Mouse (Mus musculus) limb, embryonic 13.5 days (tissue): Measurements from ENCODE around the gene H2afv. TPM values are rescaled to one million over a fixed set of nuclear protein-coding genes. Genes with fewer than 3 reads are reported as not detected.
A peak's percentile ranks its signal among the peaks of the same experiment; 100 is the strongest.

Experiments
- ATAC-seq: fragments of 200-750 bp; cut with Nextera tagmentation; 2 replicates; pipeline ENCODE4 v1.8.0; 2017; ENCODE audit warnings: low read depth, moderate number of reproducible peaks, moderate TSS enrichment; ENCODE audit not compliant: low FRiP score
- H3K27ac ChIP-seq: fragments of 300-500 bp; sonication (generic); 2 replicates; pipeline ENCODE4 v1.5.1; 2015; ENCODE audit warnings: inconsistent platforms, mild to moderate bottlenecking, moderate library complexity
- H3K27me3 ChIP-seq: fragments of 300-500 bp; sonication (generic); 2 replicates; pipeline ENCODE4 v1.6.1; 2015; ENCODE audit warnings: mild to moderate bottlenecking, inconsistent platforms
- H3K36me3 ChIP-seq: fragments of 300-500 bp; sonication (generic); 2 replicates; pipeline ENCODE4 v1.6.1; 2015; ENCODE audit warnings: inconsistent platforms, mild to moderate bottlenecking, moderate library complexity
- H3K4me1 ChIP-seq: fragments of 300-500 bp; sonication (generic); 2 replicates; pipeline ENCODE4 v1.6.1; 2015; ENCODE audit warnings: inconsistent platforms
- H3K4me2 ChIP-seq: fragments of 300-500 bp; sonication (generic); replicated peaks from 2 replicates; pipeline ENCODE4 v1.6.1; 2015; ENCODE audit warnings: inconsistent platforms, mild to moderate bottlenecking, moderate library complexity
- H3K4me3 ChIP-seq: fragments of 300-500 bp; sonication (generic); 2 replicates; pipeline ENCODE4 v1.5.1; 2015; ENCODE audit warnings: moderate library complexity, mild to moderate bottlenecking, inconsistent platforms
- H3K9ac ChIP-seq: fragments of 300-500 bp; sonication (generic); 2 replicates; pipeline ENCODE4 v1.6.1; 2015; ENCODE audit warnings: mild to moderate bottlenecking, inconsistent platforms
- H3K9me3 ChIP-seq: fragments of 300-500 bp; sonication (generic); 2 replicates; pipeline ENCODE4 v1.6.1; 2016; ENCODE audit warnings: inconsistent platforms
- WGBS: fragments of 180-500 bp; shearing (Covaris S2); methylation state at CpG from one replicate; pipeline ENCODE4 v1.1.7; 2015; 5-methylcytosine and 5-hydroxymethylcytosine counted together
- polyA plus RNA-seq: library from polyadenylated mRNA; unstranded; fragments of >200 nt; fragmentation: Nextera tagmentation; extraction: Ambion mirVana; gene quantifications from 2 replicates; pipeline ENCODE4 v1.2.1, GENCODE M21; 2015

H2afv gene
- polyA plus RNA-seq, 1 experiment from 2014 or later = 657 TPM

GRCm38 (mm10) chr11:6410050-6410602 is 34.1 kb downstream of the H2afv start:
- no peaks in the 10 kb centered on the region for H3K9me3 ChIP-seq
- H3K4me1 ChIP-seq = peaks cover 33% of the 10 kb centered on the region
- WGBS = 48% methylated on average over 5 of the region's 5 CpGs
- no peak overlapping the region for H3K4me3 ChIP-seq
- H3K9ac ChIP-seq = no peak overlapping the region
- H3K4me2 ChIP-seq = no peak overlapping the region
- no peak for ATAC-seq
- no peaks in the 10 kb centered on the region for H3K27me3 ChIP-seq
- H3K36me3 ChIP-seq = peaks cover 5% of the 10 kb centered on the region
- H3K27ac ChIP-seq = no peak overlapping the region

- no peak overlapping the region for H3K9ac ChIP-seq
- no peaks in the 10 kb centered on the region for H3K27me3 ChIP-seq
- ATAC-seq = no peak
- H3K4me1 ChIP-seq = peaks cover 37% of the 10 kb centered on the region
- peaks cover 35% of the 10 kb centered on the region for H3K36me3 ChIP-seq
- H3K4me3 ChIP-seq = no peak overlapping the region
- H3K27ac ChIP-seq = peak overlapping the region; percentile 95
- WGBS = 73% methylated on average over 3 of the region's 3 CpGs
- H3K9me3 ChIP-seq = no peaks in the 10 kb centered on the region
- no peak overlapping the region for H3K4me2 ChIP-seq
Measured at GRCm38 (mm10) chr11:6407162-6407621, 37.1 kb downstream of the H2afv start.

- Histone ChIP-seq H3K9me3 (no peaks in the 10 kb centered on the region), H3K9ac (peak overlapping the region; percentile 36; the same call in 1 of the 2 replicates), H3K27ac (peak overlapping the region; percentile 95), H3K4me1 (peaks cover 37% of the 10 kb centered on the region), H3K4me3 (peak overlapping the region; percentile 2; the same call in 1 of the 2 replicates), H3K27me3 (no peaks in the 10 kb centered on the region), H3K36me3 (peaks cover 41% of the 10 kb centered on the region), H3K4me2 (peak overlapping the region; percentile 42)
- WGBS = 22% methylated on average over 14 of the region's 14 CpGs
- peak; percentile 75 for ATAC-seq
Measured at GRCm38 (mm10) chr11:6406251-6407161, 37.7 kb downstream of the H2afv start.

DNA sequence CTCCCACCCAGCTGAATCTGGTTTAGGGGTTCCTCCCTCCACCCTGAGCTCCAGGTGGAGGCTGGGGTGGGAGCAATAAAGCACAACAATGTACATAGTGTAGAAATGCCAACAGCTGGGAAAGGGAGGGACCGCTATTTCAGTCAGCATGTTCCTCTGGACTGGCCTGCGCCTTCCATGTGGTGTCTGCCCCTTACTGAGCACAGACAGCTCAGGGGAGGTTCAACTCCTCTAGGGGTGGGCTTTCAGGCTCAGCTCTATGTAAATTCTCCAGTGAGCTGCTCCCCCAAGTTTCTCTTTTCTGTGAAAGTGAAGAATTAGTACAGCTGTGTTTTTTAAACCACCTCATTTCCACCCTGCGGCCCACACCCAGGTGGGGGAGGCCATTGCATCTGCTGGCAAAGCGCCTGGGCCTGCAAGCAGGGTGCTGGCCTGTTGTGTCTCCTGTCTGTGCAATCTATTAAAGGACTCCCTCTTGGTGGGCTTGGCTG is 38.6 kb downstream of the H2afv start:
- Histone ChIP-seq H3K27me3 (no peaks in the 10 kb centered on the region), H3K4me2 (peak overlapping the region; percentile 42)
- 44% methylated on average over 4 of the region's 4 CpGs for WGBS

DNA sequence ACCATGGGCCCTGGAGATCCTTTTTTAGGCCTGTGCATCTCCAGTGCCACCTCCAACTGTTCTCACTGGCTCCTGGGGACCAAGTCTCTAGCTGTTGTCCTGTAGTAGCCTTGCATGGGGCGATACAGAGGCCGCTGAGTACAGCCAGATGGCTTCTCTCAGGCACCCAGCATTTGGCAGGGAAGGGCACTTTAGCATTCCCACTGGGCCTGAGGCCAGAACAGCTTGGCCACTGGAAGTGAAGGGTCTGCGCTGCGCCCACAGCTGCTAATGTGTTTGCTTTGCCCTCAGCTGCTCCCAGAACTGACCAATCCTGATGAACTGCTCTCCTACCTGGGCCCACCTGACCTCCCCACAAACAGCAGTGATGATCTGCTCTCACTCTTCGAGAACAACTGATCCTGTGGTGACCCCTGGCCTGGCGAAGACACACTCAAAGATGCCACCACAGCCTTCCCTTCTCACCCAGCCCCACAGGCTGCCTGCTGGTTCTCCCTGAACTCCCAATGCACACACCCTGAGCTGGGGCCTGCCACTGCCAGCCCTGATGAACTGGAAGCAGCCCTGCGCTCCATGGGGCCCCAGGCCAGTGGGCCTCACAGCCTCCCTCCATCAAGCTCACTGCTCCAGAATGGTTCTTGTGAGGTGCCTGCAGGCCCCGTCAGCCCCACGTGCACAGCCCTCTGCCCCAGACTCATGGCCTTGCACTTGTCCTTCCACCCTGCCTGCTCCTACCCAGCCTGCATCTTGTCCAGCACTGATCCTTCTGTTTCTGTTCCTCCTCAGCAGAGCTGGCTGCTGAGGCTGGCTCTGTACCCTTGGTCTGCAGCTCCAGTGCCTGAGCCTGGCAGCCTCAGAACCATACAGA is 39.3 kb downstream of the H2afv start:
- peaks cover 57% of the 10 kb centered on the region for H3K36me3 ChIP-seq
- 85% methylated on average over 9 of the region's 9 CpGs for WGBS
- H3K9ac ChIP-seq = peak overlapping the region; percentile 46
- H3K4me2 ChIP-seq = peak overlapping the region; percentile 42
- H3K9me3 ChIP-seq = no peaks in the 10 kb centered on the region
- H3K4me3 ChIP-seq = no peak overlapping the region
- no peak for ATAC-seq
- H3K4me1 ChIP-seq = peaks cover 37% of the 10 kb centered on the region
- no peaks in the 10 kb centered on the region for H3K27me3 ChIP-seq
- peak overlapping the region; percentile 95 for H3K27ac ChIP-seq

More for the DNA sequence above, 38.6 kb downstream of the H2afv start:
- peak overlapping the region; percentile 95 for H3K27ac ChIP-seq
- H3K4me1 ChIP-seq = peaks cover 37% of the 10 kb centered on the region
- ATAC-seq = peak; percentile 73
- H3K9me3 ChIP-seq = no peaks in the 10 kb centered on the region
- H3K36me3 ChIP-seq = peaks cover 50% of the 10 kb centered on the region
- peak overlapping the region; percentile 46 for H3K9ac ChIP-seq
- no peak overlapping the region for H3K4me3 ChIP-seq

DNA sequence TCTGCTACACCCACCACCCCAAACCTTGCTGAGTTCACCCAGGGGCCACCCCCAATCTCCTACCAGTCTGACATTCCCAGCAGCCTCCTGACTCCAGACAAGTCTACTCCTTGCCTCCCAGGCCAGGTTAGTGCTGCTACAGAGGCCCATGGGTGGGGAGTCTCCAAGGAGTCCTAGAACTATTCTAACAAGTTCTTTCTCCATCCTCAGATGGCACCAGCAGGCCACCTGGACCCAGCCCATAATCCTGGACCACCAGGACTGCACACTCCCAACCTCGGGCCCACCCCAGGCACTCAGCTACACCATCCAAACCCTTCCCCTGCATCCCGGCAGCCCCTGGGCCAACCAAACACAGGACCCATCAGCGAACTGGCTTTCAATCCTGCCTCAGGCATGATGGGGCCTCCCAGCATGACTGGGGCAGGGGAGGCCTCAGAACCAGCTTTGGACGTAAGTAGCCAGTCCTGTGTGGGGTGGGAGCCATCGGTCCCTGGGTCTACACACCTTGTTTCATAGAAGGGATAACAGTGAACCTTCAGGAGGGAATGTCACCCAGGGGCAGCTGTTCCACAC is 40.3 kb downstream of the H2afv start:
- H3K9ac ChIP-seq = peak overlapping the region; percentile 39; the same call in 1 of the 2 replicates
- WGBS = 95% methylated on average over 5 of the region's 5 CpGs
- peaks cover 37% of the 10 kb centered on the region for H3K4me1 ChIP-seq
- H3K9me3 ChIP-seq = no peaks in the 10 kb centered on the region
- H3K27ac ChIP-seq = peak overlapping the region; percentile 95
- H3K36me3 ChIP-seq = peaks cover 67% of the 10 kb centered on the region
- no peak for ATAC-seq
- H3K4me3 ChIP-seq = no peak overlapping the region
- H3K4me2 ChIP-seq = no peak overlapping the region
- no peaks in the 10 kb centered on the region for H3K27me3 ChIP-seq

- Histone ChIP-seq H3K4me1 (peaks cover 37% of the 10 kb centered on the region), H3K27me3 (no peaks in the 10 kb centered on the region), H3K4me2 (no peak overlapping the region), H3K27ac (no peak overlapping the region), H3K36me3 (peaks cover 78% of the 10 kb centered on the region), H3K9me3 (no peaks in the 10 kb centered on the region), H3K9ac (no peak overlapping the region), H3K4me3 (no peak overlapping the region)
- 86% methylated on average over 19 of the region's 19 CpGs for WGBS
- no peak for ATAC-seq
Measured at GRCm38 (mm10) chr11:6402515-6403510, 41.4 kb downstream of the H2afv start.

DNA sequence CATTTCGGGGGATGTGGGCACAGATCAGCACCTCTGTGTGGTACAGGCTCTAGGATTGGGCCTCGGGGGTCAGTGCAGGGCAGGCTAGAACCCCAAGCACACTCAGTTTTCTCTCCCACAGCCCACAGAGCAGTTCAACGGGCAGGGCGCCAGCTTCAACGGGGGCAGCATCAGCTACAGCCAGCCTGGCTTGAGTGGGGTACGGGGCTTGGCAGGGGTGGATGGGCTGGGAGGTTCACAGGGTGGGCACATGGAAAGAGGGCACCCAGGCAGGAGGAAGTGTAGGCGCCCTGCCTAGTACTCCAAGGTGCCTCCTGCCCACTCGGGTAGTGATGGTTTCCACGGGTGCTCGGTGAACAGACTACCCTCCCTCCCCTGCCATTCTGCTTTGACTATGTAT is 46.1 kb downstream of the H2afv start:
- Histone ChIP-seq H3K9ac (no peak overlapping the region), H3K4me2 (no peak overlapping the region), H3K4me3 (no peak overlapping the region), H3K27me3 (no peaks in the 10 kb centered on the region), H3K36me3 (peaks cover 93% of the 10 kb centered on the region), H3K27ac (no peak overlapping the region), H3K9me3 (no peaks in the 10 kb centered on the region), H3K4me1 (no peaks in the 10 kb centered on the region)
- WGBS = 96% methylated on average over 10 of the region's 10 CpGs
- ATAC-seq = no peak

DNA sequence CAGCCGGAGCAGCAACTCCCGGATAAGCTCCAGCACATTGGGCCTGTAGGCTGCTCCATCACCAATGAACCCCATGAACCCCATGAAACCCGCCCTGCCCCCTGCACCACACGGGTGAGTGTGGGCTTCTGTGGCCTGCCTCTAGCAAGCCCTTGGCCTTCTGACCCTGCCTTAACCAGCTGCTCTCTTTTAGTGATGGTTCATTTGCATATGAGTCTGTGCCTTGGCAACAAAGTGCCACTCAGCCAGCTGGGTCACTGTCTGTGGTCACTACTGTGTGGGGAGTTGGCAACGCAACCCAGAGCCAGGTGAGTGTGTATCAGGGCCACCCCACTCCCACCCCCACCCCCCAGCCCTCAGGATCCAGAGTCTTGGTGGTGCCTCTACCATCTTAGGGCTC is 48.7 kb downstream of the H2afv start:
- Histone ChIP-seq H3K36me3 (peaks cover 80% of the 10 kb centered on the region), H3K27ac (no peak overlapping the region), H3K4me3 (no peak overlapping the region), H3K4me2 (no peak overlapping the region), H3K27me3 (no peaks in the 10 kb centered on the region), H3K9ac (no peak overlapping the region), H3K4me1 (peaks cover 6% of the 10 kb centered on the region; the same call in 1 of the 2 replicates), H3K9me3 (no peaks in the 10 kb centered on the region)
- ATAC-seq = no peak
- WGBS = 90% methylated on average over 5 of the region's 5 CpGs

DNA sequence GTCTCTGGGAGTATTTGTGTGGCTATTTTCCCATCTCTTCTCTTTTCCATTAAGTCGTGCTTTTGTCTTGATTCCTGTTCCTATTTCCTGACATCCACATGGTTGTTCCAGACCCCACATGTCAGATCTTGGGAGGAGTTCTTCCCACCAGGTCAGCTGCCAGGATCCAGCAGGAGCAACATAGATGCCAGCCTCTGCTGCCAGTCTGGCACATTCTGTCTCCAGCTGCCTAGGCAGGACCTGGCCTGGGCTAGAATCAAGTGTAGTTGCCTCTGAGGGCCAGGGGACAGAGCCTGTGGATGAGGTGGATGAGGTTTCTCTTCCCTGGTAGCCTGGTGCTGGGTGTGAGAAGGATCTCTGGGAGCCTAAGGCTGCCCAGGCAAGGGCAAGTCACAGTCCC is 50.4 kb downstream of the H2afv start:
- 76% methylated on average over 1 of the region's 1 CpGs for WGBS
- no peak overlapping the region for H3K27ac ChIP-seq
- H3K4me1 ChIP-seq = peaks cover 16% of the 10 kb centered on the region
- ATAC-seq = no peak
- H3K27me3 ChIP-seq = no peaks in the 10 kb centered on the region
- H3K9me3 ChIP-seq = no peaks in the 10 kb centered on the region
- no peak overlapping the region for H3K4me2 ChIP-seq
- peak overlapping the region; percentile 15; the same call in 1 of the 2 replicates for H3K9ac ChIP-seq
- peaks cover 63% of the 10 kb centered on the region for H3K36me3 ChIP-seq
- no peak overlapping the region for H3K4me3 ChIP-seq
